ENCODE assay signal across 14 mouse cellular contexts in the genomic region with DNA sequence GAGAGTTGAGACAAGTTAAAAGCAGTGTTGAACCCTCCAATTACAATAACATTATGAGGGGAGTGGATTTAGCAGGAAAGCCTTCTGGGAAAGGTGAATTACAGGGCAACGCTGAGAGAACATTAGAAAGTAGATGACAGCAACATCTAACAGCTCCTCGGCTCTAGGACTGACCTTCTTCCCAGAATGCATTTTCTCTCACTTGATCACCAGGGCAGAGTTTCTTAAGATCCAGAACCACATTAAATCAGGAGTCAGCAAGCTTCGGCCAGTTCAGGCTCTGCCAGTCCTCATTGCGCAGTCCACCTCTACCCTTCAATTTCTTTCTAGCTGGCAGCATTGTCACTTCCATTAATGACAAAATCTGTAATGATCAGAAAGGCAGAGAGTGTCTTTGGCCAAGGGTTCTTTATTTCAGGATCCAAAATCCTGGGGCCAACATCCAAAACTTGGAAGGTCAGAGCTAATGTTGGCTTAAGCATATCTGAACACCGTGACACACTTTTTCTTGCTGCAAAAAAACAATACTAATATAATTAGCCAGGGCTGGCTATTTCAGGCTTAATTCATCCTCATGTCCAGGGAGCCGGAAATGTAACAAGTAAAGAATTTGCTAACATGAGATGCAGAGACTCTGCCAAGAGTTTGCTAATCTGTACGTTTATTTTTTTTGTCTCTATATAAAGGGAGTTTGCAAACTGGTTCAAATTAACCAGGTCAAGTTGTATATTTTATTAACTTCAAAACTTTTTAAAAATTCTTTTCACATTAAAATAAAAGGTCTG.
DNase-seq lines count a peak whose midpoint lies in the region; ATAC-seq lines count a peak whose summit lies in the region.
"Had no signal": no experiment of that assay in that cellular context is flagged by ENCODE, and none has a peak within 500 bp of the region (broad histone marks: within the 10 kb centered on the region; RNA-seq: fewer than 3 reads in every experiment).

No protein-coding gene starts in this region.

- H3K27me3 ChIP-seq in kidney, embryonic 16.5 days (ENCODE audit: insufficient read depth, low read length), result no peaks in the 10 kb centered on the region
- H3K27me3 ChIP-seq: CH12.LX; liver, embryonic 12.5 days had no signal

- peak overlapping the region; percentile 87 for H3K27ac ChIP-seq in kidney, embryonic 16.5 days (ENCODE audit: low read length)
- H3K27ac ChIP-seq: heart, adult 2 months; left cerebral cortex, adult 2 months; liver, embryonic 12.5 days had no signal

- H3K9me3 ChIP-seq in kidney, embryonic 16.5 days (ENCODE audit: low read length), result no peaks in the 10 kb centered on the region
- H3K9me3 ChIP-seq: liver, embryonic 12.5 days had no signal

- 44% methylated on average over 7 of the region's 7 CpGs for WGBS in kidney, embryonic 16.5 days

- no peak overlapping the region for H3K9ac ChIP-seq in kidney, embryonic 16.5 days (replicated peaks; ENCODE audit: low read length)
- H3K9ac ChIP-seq: liver, embryonic 12.5 days had no signal

- no peak overlapping the region for H3K4me2 ChIP-seq in kidney, embryonic 16.5 days (replicated peaks; ENCODE audit: low read depth, low read length)
- H3K4me2 ChIP-seq: liver, embryonic 12.5 days had no signal

- H3K36me3 ChIP-seq in kidney, embryonic 16.5 days (ENCODE audit: insufficient read depth, low read length), result no peaks in the 10 kb centered on the region
- H3K36me3 ChIP-seq: liver, embryonic 12.5 days had no signal

- H3K4me3 ChIP-seq in kidney, embryonic 16.5 days (ENCODE audit: low read length), result no peak overlapping the region
- H3K4me3 ChIP-seq: heart, adult 2 months; left cerebral cortex, adult 2 months; liver, embryonic 12.5 days had no signal

- ATAC-seq in kidney, embryonic 16.5 days (ENCODE audit: low FRiP score, low TSS enrichment), result peak; percentile 52; the same call in 1 of the 2 replicates
- ATAC-seq in inflammation-experienced regulatory T-cells, adult 6 months, result no peak
- ATAC-seq: intestine, postnatal 0 days; liver, embryonic 12.5 days had no signal

- intact Hi-C loops in heart, postnatal 25 days (cut with DNase I), result no loop called here

- DNase-seq in heart, adult 8-10 months (ENCODE audit: low spot score), result peak; percentile 9
- no peak for DNase-seq in heart, postnatal 25 days (ENCODE audit: low spot score)
- no peak for DNase-seq in kidney, adult 18-20 months
- peak; percentile 16 for DNase-seq in fat pad, adult 2 months (ENCODE audit: extremely low read depth, low read depth, low spot score)
- peak; percentile 1 for DNase-seq in skeletal muscle tissue, adult 2 months (ENCODE audit: low read depth, low spot score)
- no peak for DNase-seq in thymus, postnatal 10 days (ENCODE audit: low spot score in 2 of 2)
- DNase-seq: thymus, adult 18-20 months had no signal

- peaks cover 12% of the 10 kb centered on the region for H3K4me1 ChIP-seq in kidney, embryonic 16.5 days (ENCODE audit: insufficient read depth, low read length)
- H3K4me1 ChIP-seq: liver, embryonic 12.5 days had no signal

Comparison
In these comparisons a context has a peak if more than half of its experiments do, and no peak if none do; other contexts are left out.
1. DNase-seq: peak in heart, adult 8-10 months (single experiment), fat pad, adult 2 months (single experiment) and skeletal muscle tissue, adult 2 months (single experiment); none in heart, postnatal 25 days (single experiment), kidney, adult 18-20 months (single experiment) and thymus, postnatal 10 days (0 of 2).